Comparison of ENCODE assay signal across 8 mouse cellular contexts in the genomic region with DNA sequence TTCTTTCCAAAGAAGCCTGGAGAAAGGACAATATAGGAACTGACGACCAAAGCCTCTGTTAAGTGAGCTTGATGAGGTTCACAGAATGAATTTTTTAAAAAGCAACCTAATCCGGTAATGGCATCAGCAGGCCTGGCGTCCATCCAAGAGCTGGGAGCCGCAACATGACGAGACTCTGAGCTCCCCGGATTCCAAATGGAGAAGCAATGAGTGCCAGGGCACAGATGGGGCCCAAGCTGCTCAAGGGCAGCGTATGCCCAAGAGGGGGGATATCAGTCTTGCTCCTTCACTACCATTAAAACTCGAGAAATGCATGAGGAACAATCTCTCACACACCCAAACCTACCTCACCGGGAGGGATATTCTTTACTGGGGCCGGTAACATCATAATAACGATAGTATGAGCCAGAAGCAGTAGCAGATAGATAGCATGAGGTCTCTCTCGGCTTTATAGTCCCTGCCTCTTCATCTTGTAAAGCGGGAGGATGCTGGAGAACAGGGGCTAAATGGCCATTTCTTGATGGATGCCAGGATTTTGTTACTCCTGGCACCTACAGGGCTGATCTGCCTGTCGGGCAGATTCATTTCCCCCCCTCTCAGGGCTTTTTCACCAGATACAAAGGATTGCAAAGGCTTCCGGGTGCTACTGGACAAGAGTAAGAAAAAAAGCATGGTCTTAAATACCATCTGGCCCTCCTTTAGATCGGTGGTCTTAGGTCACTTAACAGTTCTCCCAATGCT. TPM values are rescaled to one million over a fixed set of nuclear protein-coding genes. Genes with fewer than 3 reads are reported as not detected.
DNase-seq lines count a peak whose midpoint lies in the region; ATAC-seq lines count a peak whose summit lies in the region.

No protein-coding gene starts in this region.

- no peak overlapping the region for H3K4me2 ChIP-seq in forebrain, embryonic 11.5 days (ENCODE audit: low read depth, low read length, severe bottlenecking)
- 0 out of 2 replicates have a peak overlapping the region, but pooled peaks have one; percentile 11 for H3K4me2 ChIP-seq in embryonic facial prominence, embryonic 15.5 days (replicated peaks)
- no peak overlapping the region for H3K4me2 ChIP-seq in heart, embryonic 11.5 days

- no peak overlapping the region for H3K27ac ChIP-seq in forebrain, embryonic 11.5 days (ENCODE audit: low read depth, low read length)
- H3K27ac ChIP-seq in forebrain, embryonic 10.5 days = no peak overlapping the region
- peak overlapping the region; percentile 70; the same call in 1 of the 2 replicates for H3K27ac ChIP-seq in embryonic facial prominence, embryonic 15.5 days (replicated peaks)
- H3K27ac ChIP-seq in heart, embryonic 11.5 days (ENCODE audit: low read depth, low read length) = no peak overlapping the region

- 64% methylated on average over 16 of the region's 16 CpGs for WGBS in forebrain, embryonic 11.5 days
- WGBS in forebrain, embryonic 10.5 days = 78% methylated on average over 16 of the region's 16 CpGs
- 43% methylated on average over 16 of the region's 16 CpGs for WGBS in embryonic facial prominence, embryonic 15.5 days
- WGBS in heart, embryonic 11.5 days (ENCODE audit: insufficient replicate concordance) = 71% methylated on average over 16 of the region's 16 CpGs

- H3K9me3 ChIP-seq in forebrain, embryonic 11.5 days (ENCODE audit: control insufficient read depth, low read length) = no peaks in the 10 kb centered on the region
- no peaks in the 10 kb centered on the region for H3K9me3 ChIP-seq in forebrain, embryonic 10.5 days
- no peaks in the 10 kb centered on the region for H3K9me3 ChIP-seq in embryonic facial prominence, embryonic 15.5 days (replicated peaks)
- H3K9me3 ChIP-seq in heart, embryonic 11.5 days (replicated peaks; ENCODE audit: control insufficient read depth, low read length) = no peaks in the 10 kb centered on the region

- DNase-seq in forebrain, embryonic 11.5 days (ENCODE audit: low spot score) = no peak
- DNase-seq in forebrain, embryonic 10.5 days (ENCODE audit: extremely low spot score, low spot score) = no peak
- peak; percentile 67 for DNase-seq in MN1 (ENCODE audit: low spot score)
- peak; percentile 87 for DNase-seq in layer of hippocampus, adult 9-11 months
- peak; percentile 74 for DNase-seq in right cerebral cortex, adult 2 months (ENCODE audit: low spot score in 2 of 2)

- no peaks in the 10 kb centered on the region for H3K36me3 ChIP-seq in forebrain, embryonic 11.5 days (ENCODE audit: control insufficient read depth, insufficient read depth, low read length)
- peaks cover 17% of the 10 kb centered on the region for H3K36me3 ChIP-seq in forebrain, embryonic 10.5 days (replicated peaks)
- no peaks in the 10 kb centered on the region for H3K36me3 ChIP-seq in embryonic facial prominence, embryonic 15.5 days
- H3K36me3 ChIP-seq in heart, embryonic 11.5 days (ENCODE audit: control insufficient read depth, insufficient read depth, low read length) = no peaks in the 10 kb centered on the region

- peak overlapping the region; percentile 12; the same call in 1 of the 2 replicates for H3K9ac ChIP-seq in forebrain, embryonic 11.5 days (ENCODE audit: low read length)
- H3K9ac ChIP-seq in embryonic facial prominence, embryonic 15.5 days = no peak overlapping the region
- no peak overlapping the region for H3K9ac ChIP-seq in heart, embryonic 11.5 days (ENCODE audit: low read depth, low read length)

- no peak for ATAC-seq in forebrain, embryonic 11.5 days (replicated peaks; ENCODE audit: low FRiP score)
- ATAC-seq in embryonic facial prominence, embryonic 15.5 days (ENCODE audit: insufficient number of reproducible peaks, low FRiP score, low TSS enrichment, low read depth) = no peak
- ATAC-seq in heart, embryonic 11.5 days (replicated peaks; ENCODE audit: insufficient number of reproducible peaks, low FRiP score, low TSS enrichment) = no peak
- ATAC-seq in CD4-positive, CD25-positive, alpha-beta regulatory T cell, adult 4 months = no peak

- peaks cover 13% of the 10 kb centered on the region; the same call in 1 of the 2 replicates for H3K4me1 ChIP-seq in forebrain, embryonic 11.5 days (replicated peaks; ENCODE audit: control insufficient read depth, insufficient read depth, low read length)
- peaks cover 65% of the 10 kb centered on the region for H3K4me1 ChIP-seq in forebrain, embryonic 10.5 days
- peaks cover 28% of the 10 kb centered on the region for H3K4me1 ChIP-seq in embryonic facial prominence, embryonic 15.5 days
- H3K4me1 ChIP-seq in heart, embryonic 11.5 days (ENCODE audit: control insufficient read depth, insufficient read depth, low read length) = peaks cover 25% of the 10 kb centered on the region

- no peak overlapping the region for H3K4me3 ChIP-seq in forebrain, embryonic 11.5 days (ENCODE audit: low read depth, low read length)
- H3K4me3 ChIP-seq in forebrain, embryonic 10.5 days = no peak overlapping the region
- no peak overlapping the region for H3K4me3 ChIP-seq in embryonic facial prominence, embryonic 15.5 days (replicated peaks)
- no peak overlapping the region for H3K4me3 ChIP-seq in heart, embryonic 11.5 days (ENCODE audit: low read depth, low read length)

- H3K27me3 ChIP-seq in forebrain, embryonic 11.5 days (ENCODE audit: control insufficient read depth, insufficient read depth, low read length) = peaks cover 25% of the 10 kb centered on the region
- peaks cover 66% of the 10 kb centered on the region for H3K27me3 ChIP-seq in forebrain, embryonic 10.5 days (ENCODE audit: poor library complexity, severe bottlenecking)
- no peaks in the 10 kb centered on the region for H3K27me3 ChIP-seq in embryonic facial prominence, embryonic 15.5 days
- no peaks in the 10 kb centered on the region for H3K27me3 ChIP-seq in heart, embryonic 11.5 days (ENCODE audit: control insufficient read depth, insufficient read depth, low read length)

RNA-seq across cellular contexts. Expression of gene Etv5, which starts 9.1 kb away (rescaled TPM):
- polyA plus RNA-seq in forebrain, embryonic 11.5 days (2014; fragmentation: Nextera tagmentation; extraction: Ambion mirVana) = 25.9 and 27.7 TPM in 2 replicates
- 34.5 and 45.8 TPM in 2 replicates for polyA plus RNA-seq in forebrain, embryonic 10.5 days (2016; fragmentation: Nextera tagmentation; extraction: Ambion mirVana)
- 30.7 and 31.8 TPM in 2 replicates for polyA plus RNA-seq in embryonic facial prominence, embryonic 15.5 days (2015; fragmentation: Nextera tagmentation; extraction: Ambion mirVana)
- 21.3 and 25.1 TPM in 2 replicates for polyA plus RNA-seq in heart, embryonic 11.5 days (2014; fragmentation: Nextera tagmentation; extraction: Ambion mirVana)
- 1 to 10 TPM; 4.4 to 5.6 TPM for polyA plus RNA-seq in CD4-positive, CD25-positive, alpha-beta regulatory T cell, adult 4 months (2017; shearing (Covaris generic))

Comparison
In these comparisons a context has a peak if more than half of its experiments do, and no peak if none do; other contexts are left out.
1. DNase-seq: peak in MN1 (single experiment), layer of hippocampus, adult 9-11 months (single experiment) and right cerebral cortex, adult 2 months (2 of 2); none in forebrain, embryonic 11.5 days (single experiment) and forebrain, embryonic 10.5 days (single experiment).